In the genomic region with DNA sequence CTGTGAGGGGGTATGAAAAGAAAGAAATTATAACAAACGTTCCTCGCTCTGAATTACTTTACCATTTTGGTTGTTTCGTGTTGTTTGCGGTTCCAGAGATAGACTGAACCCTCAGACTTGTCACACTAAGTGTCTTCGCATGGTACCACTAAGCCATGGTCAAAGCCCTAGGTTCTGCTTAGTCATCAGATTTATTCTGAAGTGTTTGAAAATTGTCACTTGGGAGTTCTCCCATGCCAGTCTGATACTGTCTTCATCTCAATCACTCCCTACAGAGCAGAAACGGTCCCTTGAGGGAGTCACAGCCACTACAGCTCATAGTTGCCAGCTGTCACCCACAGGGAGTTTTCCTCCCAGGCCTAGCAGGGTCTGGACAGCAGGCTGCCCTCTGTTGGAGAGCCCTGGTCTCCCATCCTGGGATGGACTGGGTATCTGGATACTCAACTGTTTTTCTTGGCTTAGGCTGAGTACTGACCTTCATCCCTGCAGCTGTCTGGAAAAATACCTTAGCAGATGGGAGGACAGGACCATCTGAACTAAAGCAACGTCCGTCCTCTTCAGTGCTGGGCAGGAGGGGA, we compare ENCODE assay signal across 9 mouse cellular contexts. TPM values are rescaled to one million over a fixed set of nuclear protein-coding genes. Genes with fewer than 3 reads are reported as not detected.
DNase-seq lines count a peak whose midpoint lies in the region; ATAC-seq and TF ChIP-seq lines count a peak whose summit lies in the region.
"Had no signal": no experiment of that assay in that cellular context is flagged by ENCODE, and none has a peak within 500 bp of the region (broad histone marks: within the 10 kb centered on the region; RNA-seq: fewer than 3 reads in every experiment).

No protein-coding gene starts in this region.

- no peaks in the 10 kb centered on the region for H3K9me3 ChIP-seq in forebrain, postnatal 0 days (ENCODE audit: low read length)
- H3K9me3 ChIP-seq in forebrain, embryonic 14.5 days (replicated peaks; ENCODE audit: control insufficient read depth, low read length) = no peaks in the 10 kb centered on the region
- H3K9me3 ChIP-seq in hindbrain, postnatal 0 days (ENCODE audit: low read length) = no peaks in the 10 kb centered on the region
- H3K9me3 ChIP-seq: limb, embryonic 13.5 days had no signal

- 62% methylated on average over 8 of the region's 8 CpGs for WGBS in forebrain, postnatal 0 days
- 75% methylated on average over 8 of the region's 8 CpGs for WGBS in forebrain, embryonic 14.5 days
- WGBS in hindbrain, postnatal 0 days = 64% methylated on average over 8 of the region's 8 CpGs

- no peak overlapping the region for H3K9ac ChIP-seq in forebrain, postnatal 0 days
- no peak overlapping the region for H3K9ac ChIP-seq in forebrain, embryonic 14.5 days (ENCODE audit: low read length)
- no peak overlapping the region for H3K9ac ChIP-seq in hindbrain, postnatal 0 days (replicated peaks; ENCODE audit: low read length)
- H3K9ac ChIP-seq: limb, embryonic 13.5 days had no signal

- peak; percentile 44 for TF ChIP-seq CTCF in forebrain, postnatal 0 days (IDR thresholded peaks at IDR 0.05; ENCODE audit: low read depth)
- TF ChIP-seq CTCF in hindbrain, postnatal 0 days (IDR thresholded peaks at IDR 0.05; ENCODE audit: low read depth) = peak; percentile 55

- no peak for DNase-seq in forebrain, postnatal 0 days
- DNase-seq in forebrain, embryonic 14.5 days (ENCODE audit: low spot score) = no peak
- DNase-seq in ovary, adult 18-20 months (ENCODE audit: low spot score) = peak; percentile 37
- no peak for DNase-seq in ovary, postnatal 10 days (ENCODE audit: low spot score)
- peak; percentile 43 for DNase-seq in hindbrain, postnatal 0 days (ENCODE audit: low spot score)
- peak; percentile 55 for DNase-seq in retina, postnatal 1 day
- no peak for DNase-seq in urinary bladder, postnatal 4 days (ENCODE audit: low spot score in 2 of 2)
- no peak for DNase-seq in heart, adult 18-20 months

- H3K27me3 ChIP-seq in forebrain, postnatal 0 days (ENCODE audit: insufficient read depth, low read length) = no peaks in the 10 kb centered on the region
- no peaks in the 10 kb centered on the region for H3K27me3 ChIP-seq in forebrain, embryonic 14.5 days (replicated peaks; ENCODE audit: control insufficient read depth, insufficient read depth, low read length)
- H3K27me3 ChIP-seq in hindbrain, postnatal 0 days (ENCODE audit: insufficient read depth, low read length) = no peaks in the 10 kb centered on the region

- H3K36me3 ChIP-seq in forebrain, postnatal 0 days (ENCODE audit: insufficient read depth) = peaks cover 60% of the 10 kb centered on the region
- peaks cover 42% of the 10 kb centered on the region for H3K36me3 ChIP-seq in forebrain, embryonic 14.5 days (ENCODE audit: control insufficient read depth, insufficient read depth, low read length)
- peaks cover 23% of the 10 kb centered on the region; the same call in 1 of the 2 replicates for H3K36me3 ChIP-seq in hindbrain, postnatal 0 days (ENCODE audit: insufficient read depth, low read length)
- H3K36me3 ChIP-seq: limb, embryonic 13.5 days had no signal

- 0 out of 2 replicates have a peak, but pooled peaks have one; percentile 32 for ATAC-seq in forebrain, postnatal 0 days
- no peak for ATAC-seq in forebrain, embryonic 14.5 days
- peak; percentile 28; the same call in 1 of the 2 replicates for ATAC-seq in hindbrain, postnatal 0 days

- H3K27ac ChIP-seq in forebrain, postnatal 0 days (ENCODE audit: low read depth, low read length) = no peak overlapping the region
- H3K27ac ChIP-seq in forebrain, embryonic 14.5 days (ENCODE audit: low read depth, low read length) = no peak overlapping the region
- H3K27ac ChIP-seq in hindbrain, postnatal 0 days = no peak overlapping the region
- H3K27ac ChIP-seq: limb, embryonic 13.5 days had no signal

- no peak overlapping the region for H3K4me3 ChIP-seq in forebrain, postnatal 0 days (ENCODE audit: low read depth, low read length)
- H3K4me3 ChIP-seq in forebrain, embryonic 14.5 days (ENCODE audit: low read depth, low read length) = no peak overlapping the region
- no peak overlapping the region for H3K4me3 ChIP-seq in hindbrain, postnatal 0 days (ENCODE audit: low read length)
- H3K4me3 ChIP-seq: limb, embryonic 13.5 days had no signal

- H3K4me2 ChIP-seq in forebrain, postnatal 0 days (ENCODE audit: low read depth) = no peak overlapping the region
- no peak overlapping the region for H3K4me2 ChIP-seq in forebrain, embryonic 14.5 days (ENCODE audit: low read length)
- no peak overlapping the region for H3K4me2 ChIP-seq in hindbrain, postnatal 0 days (ENCODE audit: low read depth, low read length)
- H3K4me2 ChIP-seq: limb, embryonic 13.5 days had no signal

- H3K4me1 ChIP-seq in forebrain, postnatal 0 days (ENCODE audit: insufficient read depth) = no peaks in the 10 kb centered on the region
- H3K4me1 ChIP-seq in forebrain, embryonic 14.5 days (ENCODE audit: control insufficient read depth, insufficient read depth, low read length) = no peaks in the 10 kb centered on the region
- no peaks in the 10 kb centered on the region for H3K4me1 ChIP-seq in hindbrain, postnatal 0 days (ENCODE audit: insufficient read depth, low read length)
- H3K4me1 ChIP-seq: limb, embryonic 13.5 days had no signal

RNA-seq across cellular contexts. Expression of a gene that starts 15.0 kb away (rescaled TPM):
- 21.5 and 23.3 TPM in 2 replicates for total RNA-seq in forebrain, postnatal 0 days (2014; rRNA removed)
- polyA plus RNA-seq in forebrain, postnatal 0 days (2015; fragmentation: Nextera tagmentation; extraction: Ambion mirVana) = 17.8 and 20.1 TPM in 2 replicates
- 15.3 and 17.4 TPM in 2 replicates for polyA plus RNA-seq in forebrain, embryonic 14.5 days (2014; fragmentation: Nextera tagmentation; extraction: Ambion mirVana)
- total RNA-seq in hindbrain, postnatal 0 days (2014; rRNA removed) = 18.3 and 22.8 TPM in 2 replicates
- polyA plus RNA-seq in hindbrain, postnatal 0 days (2015; fragmentation: Nextera tagmentation; extraction: Ambion mirVana) = 19.9 and 20.2 TPM in 2 replicates
- 10 to 100 TPM; 30.3 to 30.8 TPM for total RNA-seq in heart, adult 18-20 months (2021)

RNA-seq across cellular contexts. Expression of a gene that starts 30.9 kb away (rescaled TPM):
- 198 and 245 TPM in 2 replicates for total RNA-seq in forebrain, postnatal 0 days (2014; rRNA removed)
- 175 and 178 TPM in 2 replicates for polyA plus RNA-seq in forebrain, postnatal 0 days (2015; fragmentation: Nextera tagmentation; extraction: Ambion mirVana)
- polyA plus RNA-seq in forebrain, embryonic 14.5 days (2014; fragmentation: Nextera tagmentation; extraction: Ambion mirVana) = 148 and 187 TPM in 2 replicates
- total RNA-seq in hindbrain, postnatal 0 days (2014; rRNA removed) = 233 and 240 TPM in 2 replicates
- polyA plus RNA-seq in hindbrain, postnatal 0 days (2015; fragmentation: Nextera tagmentation; extraction: Ambion mirVana) = 170 and 185 TPM in 2 replicates
- total RNA-seq in heart, adult 18-20 months (2021) = 10 to 100 TPM; 18.1 to 21.2 TPM

RNA-seq across cellular contexts. Expression of a gene that starts 36.5 kb away (rescaled TPM):
- total RNA-seq in forebrain, postnatal 0 days (2014; rRNA removed) = 45.4 and 61.3 TPM in 2 replicates
- 14.8 and 16.9 TPM in 2 replicates for polyA plus RNA-seq in forebrain, postnatal 0 days (2015; fragmentation: Nextera tagmentation; extraction: Ambion mirVana)
- polyA plus RNA-seq in forebrain, embryonic 14.5 days (2014; fragmentation: Nextera tagmentation; extraction: Ambion mirVana) = 21.4 and 22.9 TPM in 2 replicates
- total RNA-seq in hindbrain, postnatal 0 days (2014; rRNA removed) = 61.0 and 65.4 TPM in 2 replicates
- 20.3 and 21.6 TPM in 2 replicates for polyA plus RNA-seq in hindbrain, postnatal 0 days (2015; fragmentation: Nextera tagmentation; extraction: Ambion mirVana)
- 10 to 100 TPM in 1 of 2 experiments, 1 to 10 TPM in 1; 8.9 to 10.1 TPM for total RNA-seq in heart, adult 18-20 months (2021)

RNA-seq across cellular contexts. Expression of a gene that starts 36.7 kb away (rescaled TPM):
- 210 and 223 TPM in 2 replicates for total RNA-seq in forebrain, postnatal 0 days (2014; rRNA removed)
- 62.0 and 84.0 TPM in 2 replicates for polyA plus RNA-seq in forebrain, postnatal 0 days (2015; fragmentation: Nextera tagmentation; extraction: Ambion mirVana)
- 47.6 and 68.8 TPM in 2 replicates for polyA plus RNA-seq in forebrain, embryonic 14.5 days (2014; fragmentation: Nextera tagmentation; extraction: Ambion mirVana)
- 231 and 249 TPM in 2 replicates for total RNA-seq in hindbrain, postnatal 0 days (2014; rRNA removed)
- polyA plus RNA-seq in hindbrain, postnatal 0 days (2015; fragmentation: Nextera tagmentation; extraction: Ambion mirVana) = 98.4 and 103 TPM in 2 replicates
- under 1 TPM; 0.41 to 0.89 TPM for total RNA-seq in heart, adult 18-20 months (2021)

RNA-seq across cellular contexts. Expression of a gene that starts 39.8 kb away (rescaled TPM):
- 272 and 300 TPM in 2 replicates for total RNA-seq in forebrain, postnatal 0 days (2014; rRNA removed)
- polyA plus RNA-seq in forebrain, postnatal 0 days (2015; fragmentation: Nextera tagmentation; extraction: Ambion mirVana) = 332 and 343 TPM in 2 replicates
- 286 and 300 TPM in 2 replicates for polyA plus RNA-seq in forebrain, embryonic 14.5 days (2014; fragmentation: Nextera tagmentation; extraction: Ambion mirVana)
- total RNA-seq in hindbrain, postnatal 0 days (2014; rRNA removed) = 314 and 348 TPM in 2 replicates
- polyA plus RNA-seq in hindbrain, postnatal 0 days (2015; fragmentation: Nextera tagmentation; extraction: Ambion mirVana) = 319 and 323 TPM in 2 replicates
- 100 to 1,000 TPM; 139 to 146 TPM for total RNA-seq in heart, adult 18-20 months (2021)

Comparison
In these comparisons a context has a peak if more than half of its experiments do, and no peak if none do; other contexts are left out.
1. DNase-seq: peak in ovary, adult 18-20 months (single experiment), hindbrain, postnatal 0 days (single experiment) and retina, postnatal 1 day (single experiment); none in forebrain, postnatal 0 days (single experiment), forebrain, embryonic 14.5 days (single experiment), ovary, postnatal 10 days (single experiment), urinary bladder, postnatal 4 days (0 of 2) and heart, adult 18-20 months (0 of 2).